Mouse (Mus musculus): ENCODE measurements around the gene Itgb7. TPM values are rescaled to one million over a fixed set of nuclear protein-coding genes. Genes with fewer than 3 reads are reported as not detected.
A peak's percentile ranks its signal among the peaks of the same experiment; 100 is the strongest.

The Itgb7 gene
- polyA plus RNA-seq, 1 experiment from 2014 or later, result 6.6 TPM

DNA sequence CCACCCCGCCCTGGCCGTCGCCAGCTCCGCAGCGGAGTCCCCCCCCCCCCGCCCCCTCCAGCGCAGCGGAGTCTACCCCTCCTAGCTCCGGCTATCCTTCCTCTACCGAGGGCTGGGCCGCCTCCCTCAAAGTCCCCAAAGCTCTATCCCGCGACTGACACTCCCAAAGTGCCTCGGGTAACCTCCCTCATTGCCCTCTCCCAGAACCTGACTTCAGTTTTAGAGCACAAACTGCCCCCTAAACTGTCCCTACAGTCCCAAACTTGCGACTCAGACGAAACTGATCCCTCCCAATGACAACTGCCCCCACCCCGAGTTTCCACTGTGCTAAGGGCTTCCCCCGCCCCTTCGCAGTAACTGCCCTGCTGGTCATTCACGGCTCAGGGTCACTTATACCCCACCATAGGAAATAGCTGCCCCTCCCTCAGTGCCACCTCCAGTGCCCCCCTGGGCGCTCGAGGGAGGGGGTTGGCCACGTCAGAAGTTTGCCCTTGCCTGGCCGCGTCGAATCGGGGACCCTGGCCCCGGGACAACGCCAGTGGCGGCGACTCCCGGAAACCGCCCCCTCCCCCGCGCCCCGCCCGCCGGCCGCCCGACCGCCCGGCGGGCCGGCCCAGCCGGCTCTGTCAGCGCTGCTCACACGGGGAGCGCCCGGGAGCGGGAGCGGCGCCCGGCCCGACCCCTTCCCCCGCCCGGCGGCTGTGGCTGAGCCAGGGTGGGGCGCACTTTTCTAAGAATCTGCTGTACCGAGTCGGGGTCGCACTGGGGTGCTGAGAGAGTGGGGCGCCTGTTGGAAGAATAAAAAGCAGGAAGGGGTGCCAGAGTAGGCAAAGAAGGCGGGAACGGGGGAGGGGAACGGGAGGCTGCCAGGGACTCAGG lies 15.7 kb upstream of the Itgb7 start:
- Histone ChIP-seq H3K4me1 (peaks cover 83% of the 10 kb centered on the region), H3K4me3 (peak overlapping the region; percentile 58), H3K9me3 (no peaks in the 10 kb centered on the region), H3K4me2 (peak overlapping the region; percentile 85), H3K27me3 (no peaks in the 10 kb centered on the region), H3K36me3 (peaks cover 25% of the 10 kb centered on the region), H3K27ac (peak overlapping the region; percentile 99), H3K9ac (peak overlapping the region; percentile 43)
- 0% methylated on average over 46 of the region's 65 CpGs for WGBS
- peak; percentile 44 for ATAC-seq (ENCODE audit: insufficient number of reproducible peaks, low FRiP score, low TSS enrichment, low read depth)

DNA sequence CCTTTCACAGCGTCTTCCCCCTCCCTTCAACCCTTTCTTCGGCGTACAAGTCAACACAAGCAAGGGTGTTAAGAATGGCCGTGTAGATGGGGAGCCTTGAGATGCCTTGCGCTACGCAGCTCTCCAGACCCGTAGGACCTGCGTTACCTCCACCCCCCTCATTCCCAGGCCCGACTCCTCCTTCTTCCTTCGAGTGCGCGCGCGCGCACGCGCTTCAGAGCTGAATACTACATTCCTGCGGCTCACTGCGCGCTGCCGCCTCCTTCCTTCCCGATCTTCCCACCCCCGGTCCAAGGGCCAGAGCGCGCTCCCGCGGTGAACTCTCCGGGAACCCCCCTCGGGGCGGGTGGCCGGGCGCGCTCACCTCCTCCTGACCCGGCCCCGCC lies 15.1 kb upstream of the Itgb7 start:
- H3K4me2 ChIP-seq, result peak overlapping the region; percentile 85
- H3K36me3 ChIP-seq, result peaks cover 20% of the 10 kb centered on the region
- H3K27ac ChIP-seq, result peak overlapping the region; percentile 99
- no peaks in the 10 kb centered on the region for H3K9me3 ChIP-seq
- WGBS, result 1% methylated on average over 30 of the region's 35 CpGs
- peaks cover 83% of the 10 kb centered on the region for H3K4me1 ChIP-seq
- H3K27me3 ChIP-seq, result no peaks in the 10 kb centered on the region
- H3K4me3 ChIP-seq, result peak overlapping the region; percentile 58
- peak overlapping the region; percentile 18; the same call in 1 of the 2 replicates for H3K9ac ChIP-seq
- ATAC-seq (ENCODE audit: insufficient number of reproducible peaks, low FRiP score, low TSS enrichment, low read depth), result peak; percentile 64

DNA sequence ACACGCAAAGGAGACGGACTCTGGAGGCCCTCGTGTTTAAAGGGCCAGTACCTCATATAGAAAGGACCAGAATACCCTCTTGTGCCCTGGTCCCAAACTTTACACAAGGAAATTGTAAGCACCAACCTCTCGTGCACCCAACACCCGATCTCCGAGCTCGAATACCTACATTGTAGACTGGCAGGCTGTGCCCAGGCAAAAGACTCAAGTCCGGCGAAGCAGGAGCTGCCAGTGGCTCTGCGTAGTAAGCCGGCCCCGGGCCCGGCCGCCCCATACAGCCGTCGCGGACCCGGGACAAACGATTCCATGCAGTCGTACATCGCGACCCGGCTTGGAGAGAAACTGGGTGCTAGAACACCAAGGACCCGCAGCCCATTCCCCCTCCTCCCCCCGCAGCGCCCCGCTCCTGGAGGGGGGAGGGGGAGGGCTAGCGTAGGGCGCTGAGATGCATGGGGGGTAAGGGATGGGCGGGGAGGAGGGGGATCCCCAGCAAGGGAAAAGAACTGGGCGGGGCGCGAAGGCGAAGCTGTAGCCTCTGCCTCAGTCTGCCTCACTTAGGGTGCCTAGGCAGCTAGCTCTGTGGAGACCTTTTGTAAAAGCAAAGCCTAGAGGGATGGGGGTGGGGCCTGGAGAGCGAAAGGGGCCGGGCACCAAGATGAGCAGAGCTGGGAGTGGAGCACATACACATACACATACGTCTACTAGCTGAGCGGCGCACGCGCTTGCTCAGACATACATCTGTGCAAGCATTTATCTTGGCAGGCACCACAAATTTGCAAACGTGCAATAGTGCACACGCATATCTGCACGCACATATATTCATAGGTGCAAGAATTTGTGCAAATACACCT lies 14.4 kb upstream of the Itgb7 start:
- Histone ChIP-seq H3K36me3 (peaks cover 19% of the 10 kb centered on the region), H3K4me2 (peak overlapping the region; percentile 85), H3K9me3 (no peaks in the 10 kb centered on the region), H3K4me1 (peaks cover 80% of the 10 kb centered on the region), H3K27me3 (no peaks in the 10 kb centered on the region), H3K27ac (peak overlapping the region; percentile 99), H3K9ac (peak overlapping the region; percentile 47), H3K4me3 (peak overlapping the region; percentile 58)
- WGBS, result under 1% methylated on average over 39 of the region's 44 CpGs
- peak; percentile 64 for ATAC-seq (ENCODE audit: insufficient number of reproducible peaks, low FRiP score, low TSS enrichment, low read depth)

DNA sequence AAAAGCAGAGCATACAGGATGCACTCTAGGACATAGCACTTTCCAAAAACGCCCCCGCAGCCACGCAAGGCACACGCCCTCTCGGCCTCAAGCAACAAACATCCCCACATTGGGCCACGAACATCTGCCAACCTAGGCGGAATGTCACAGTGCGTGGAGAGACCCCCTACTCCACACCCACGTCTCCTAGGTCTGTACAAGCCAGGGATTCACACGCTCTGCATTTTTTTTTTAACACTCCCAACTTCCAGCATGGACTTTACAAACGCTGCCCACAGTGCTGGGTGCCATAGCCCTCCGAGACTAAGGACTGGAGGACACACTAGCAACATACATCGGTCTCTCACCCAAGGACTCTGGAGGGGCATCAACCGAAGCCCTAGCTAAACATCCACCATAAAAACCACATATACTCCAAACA lies 13.7 kb upstream of the Itgb7 start:
- Histone ChIP-seq H3K4me1 (peaks cover 74% of the 10 kb centered on the region), H3K4me3 (peak overlapping the region; percentile 58), H3K36me3 (peaks cover 19% of the 10 kb centered on the region), H3K4me2 (peak overlapping the region; percentile 85), H3K27ac (peak overlapping the region; percentile 99), H3K9me3 (no peaks in the 10 kb centered on the region), H3K9ac (peak overlapping the region; percentile 47), H3K27me3 (no peaks in the 10 kb centered on the region)
- WGBS, result 3% methylated on average over 14 of the region's 14 CpGs
- ATAC-seq (ENCODE audit: insufficient number of reproducible peaks, low FRiP score, low TSS enrichment, low read depth), result no peak

DNA sequence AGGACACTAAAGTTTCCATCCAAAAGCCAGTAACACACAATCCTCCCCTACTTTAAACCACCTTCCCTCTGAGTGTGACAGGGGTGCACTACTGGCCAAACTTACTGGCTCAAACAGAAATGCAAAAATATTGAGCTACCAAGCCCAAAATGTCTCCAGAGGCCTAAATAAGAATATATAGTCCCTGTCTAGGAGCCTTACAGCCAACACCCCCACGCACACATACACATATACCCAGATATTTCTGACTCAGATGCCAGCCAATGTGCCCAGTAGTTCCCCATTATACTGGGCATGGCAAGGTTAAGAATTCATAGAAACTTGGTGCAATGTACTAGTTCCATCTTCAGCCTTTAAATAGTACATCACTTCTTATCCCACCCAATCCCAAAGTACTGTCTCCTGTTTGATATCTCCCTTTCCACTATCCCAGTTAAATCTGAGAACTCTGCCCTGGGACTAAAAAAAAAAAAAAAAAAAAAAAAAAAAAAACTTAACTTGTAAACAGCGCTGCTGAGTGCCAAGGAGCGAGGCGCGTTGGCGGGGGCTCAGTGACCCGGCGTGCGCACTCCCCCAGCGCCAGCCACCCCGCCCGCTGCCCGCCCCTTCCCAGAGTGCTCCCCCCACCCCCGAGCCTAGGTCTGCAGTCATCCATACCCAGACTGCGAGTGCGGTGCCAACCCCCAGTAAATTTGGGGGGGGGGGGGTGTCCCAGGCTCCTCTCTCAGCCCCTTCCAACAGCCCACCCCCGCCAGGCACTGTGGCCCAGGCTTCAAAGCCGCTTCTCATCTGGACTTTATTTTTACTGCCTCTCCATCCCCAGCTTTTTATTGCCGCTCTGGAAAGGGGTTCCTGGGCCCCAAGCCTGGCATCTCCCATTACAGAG lies 12.8 kb upstream of the Itgb7 start:
- H3K27me3 ChIP-seq, result no peaks in the 10 kb centered on the region
- H3K4me1 ChIP-seq, result peaks cover 67% of the 10 kb centered on the region
- peak overlapping the region; percentile 37 for H3K9ac ChIP-seq
- 2% methylated on average over 19 of the region's 19 CpGs for WGBS
- H3K36me3 ChIP-seq, result peaks cover 26% of the 10 kb centered on the region
- peak overlapping the region; percentile 99 for H3K27ac ChIP-seq
- H3K4me3 ChIP-seq, result peak overlapping the region; percentile 58
- peak overlapping the region; percentile 85 for H3K4me2 ChIP-seq
- no peak for ATAC-seq (ENCODE audit: insufficient number of reproducible peaks, low FRiP score, low TSS enrichment, low read depth)
- no peaks in the 10 kb centered on the region for H3K9me3 ChIP-seq

DNA sequence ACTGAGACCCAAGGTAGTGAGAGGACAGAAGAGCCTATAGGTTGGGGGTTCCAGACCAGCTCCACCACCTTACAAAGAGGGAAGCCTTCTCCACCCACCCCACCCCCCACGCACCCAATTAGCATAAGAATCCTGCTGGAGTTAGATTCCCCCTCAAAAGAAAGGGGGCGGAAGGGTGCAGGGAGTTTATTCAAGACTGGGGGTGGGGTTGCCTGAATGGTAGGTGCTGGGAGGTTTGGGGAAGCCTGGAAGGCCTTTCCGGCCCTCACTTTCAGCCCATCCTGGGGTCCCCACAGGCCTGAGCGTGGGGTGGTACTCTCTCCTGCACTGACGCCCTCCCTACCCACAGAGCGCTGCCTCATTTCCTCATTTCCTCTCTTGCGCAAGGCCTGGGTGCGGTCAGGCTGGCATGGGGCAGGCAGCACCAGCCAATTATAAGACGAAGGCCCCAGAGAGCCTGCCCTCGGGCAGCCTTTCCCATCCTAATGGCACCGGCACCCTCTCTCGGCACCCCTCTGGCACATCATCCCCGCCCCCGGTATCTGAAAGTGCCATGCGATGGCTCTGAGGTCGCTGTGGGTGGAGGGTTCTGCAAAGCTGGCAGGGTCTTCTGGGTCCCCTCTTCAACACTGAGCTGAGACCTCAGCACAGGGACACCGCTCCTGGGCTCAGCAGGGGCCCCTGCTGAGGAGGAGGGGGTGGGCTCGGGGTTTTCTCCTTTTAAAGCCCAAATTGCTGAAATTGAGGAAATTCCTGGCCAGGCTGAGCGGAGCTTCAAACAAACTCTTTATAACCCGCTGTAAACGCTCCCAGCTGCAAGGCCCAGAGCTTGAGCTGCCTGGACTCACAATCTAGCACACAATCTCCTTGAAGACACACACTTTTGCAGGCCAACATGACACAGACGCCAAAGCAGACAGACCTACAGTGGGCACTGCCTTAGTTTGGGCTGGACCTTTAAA lies 11.8 kb upstream of the Itgb7 start:
- Histone ChIP-seq H3K4me3 (peak overlapping the region; percentile 58), H3K36me3 (peaks cover 36% of the 10 kb centered on the region), H3K4me2 (peak overlapping the region; percentile 85), H3K27me3 (no peaks in the 10 kb centered on the region), H3K9ac (peak overlapping the region; percentile 37), H3K4me1 (peaks cover 57% of the 10 kb centered on the region), H3K27ac (peak overlapping the region; percentile 99), H3K9me3 (no peaks in the 10 kb centered on the region)
- ATAC-seq (ENCODE audit: insufficient number of reproducible peaks, low FRiP score, low TSS enrichment, low read depth), result no peak
- 6% methylated on average over 22 of the region's 22 CpGs for WGBS

DNA sequence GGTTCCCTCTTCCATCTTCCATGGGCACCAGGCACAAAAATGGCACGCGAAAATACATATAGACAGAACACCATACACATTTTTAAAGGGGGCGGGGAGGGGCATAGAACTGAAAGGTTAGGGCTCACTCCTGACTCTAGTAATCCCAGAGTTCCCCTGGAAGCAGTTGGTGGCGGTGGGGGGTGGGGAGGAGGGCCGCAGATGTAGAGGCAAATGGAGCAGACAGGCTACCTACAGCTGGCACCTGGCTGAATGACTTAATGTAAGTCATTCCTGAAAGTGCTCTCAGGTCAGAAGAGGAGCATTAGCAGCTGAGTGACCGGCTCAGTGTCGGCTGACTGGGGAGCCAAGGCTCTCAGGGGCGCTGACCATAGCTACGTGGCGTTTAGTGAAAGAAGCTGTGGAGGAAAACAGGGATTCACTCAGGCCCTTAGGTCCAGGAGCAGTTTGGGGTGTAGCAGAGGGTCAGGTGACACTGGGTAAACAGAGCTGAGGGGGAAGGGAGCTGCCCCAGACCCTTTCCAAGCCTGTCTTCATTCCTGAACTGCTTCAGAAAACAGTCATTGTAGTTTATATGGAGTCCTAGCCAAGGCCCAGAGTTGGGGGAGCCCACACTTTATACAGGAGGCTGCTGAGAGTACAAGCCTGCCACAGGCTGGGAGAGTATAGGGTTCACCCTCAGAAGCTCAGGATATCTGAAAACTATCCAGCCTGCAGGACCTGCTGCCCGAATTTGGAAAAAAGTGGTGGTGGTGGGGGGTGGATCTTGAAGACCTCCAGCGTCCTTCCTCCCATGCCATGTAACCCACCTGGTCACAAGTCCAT lies 10.9 kb upstream of the Itgb7 start:
- Histone ChIP-seq H3K9ac (no peak overlapping the region), H3K27ac (peak overlapping the region; percentile 99), H3K4me2 (peak overlapping the region; percentile 85), H3K4me1 (peaks cover 54% of the 10 kb centered on the region), H3K27me3 (no peaks in the 10 kb centered on the region), H3K36me3 (peaks cover 44% of the 10 kb centered on the region), H3K9me3 (no peaks in the 10 kb centered on the region), H3K4me3 (peak overlapping the region; percentile 58)
- WGBS, result 36% methylated on average over 12 of the region's 12 CpGs
- ATAC-seq (ENCODE audit: insufficient number of reproducible peaks, low FRiP score, low TSS enrichment, low read depth), result no peak

DNA sequence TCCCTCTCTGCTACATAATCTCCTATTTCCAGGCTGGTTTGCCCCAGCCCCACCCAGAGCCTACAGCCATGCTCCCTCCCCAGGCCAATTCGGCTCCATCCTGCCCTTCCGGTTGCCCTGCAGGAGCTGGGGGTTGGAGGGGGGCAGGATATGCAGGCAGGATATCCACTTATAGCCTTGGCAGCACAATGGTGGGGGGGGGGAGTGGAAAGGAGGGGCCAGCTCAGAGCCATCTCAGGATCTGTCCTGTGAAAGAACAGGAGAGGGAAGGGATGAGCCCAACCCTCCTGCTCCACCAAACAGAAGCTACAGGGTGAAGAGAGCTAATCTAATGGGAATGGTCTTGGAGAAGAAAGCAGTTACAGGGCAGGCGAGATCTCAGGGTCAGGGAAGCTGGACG lies 8.9 kb upstream of the Itgb7 start:
- H3K4me2 ChIP-seq, result no peak overlapping the region
- H3K27ac ChIP-seq, result peak overlapping the region; percentile 40; the same call in 1 of the 2 replicates
- no peak overlapping the region for H3K4me3 ChIP-seq
- no peak overlapping the region for H3K9ac ChIP-seq
- H3K4me1 ChIP-seq, result peaks cover 50% of the 10 kb centered on the region
- ATAC-seq (ENCODE audit: insufficient number of reproducible peaks, low FRiP score, low TSS enrichment, low read depth), result no peak
- peaks cover 60% of the 10 kb centered on the region for H3K36me3 ChIP-seq
- 71% methylated on average over 4 of the region's 4 CpGs for WGBS
- H3K27me3 ChIP-seq, result no peaks in the 10 kb centered on the region
- no peaks in the 10 kb centered on the region for H3K9me3 ChIP-seq

DNA sequence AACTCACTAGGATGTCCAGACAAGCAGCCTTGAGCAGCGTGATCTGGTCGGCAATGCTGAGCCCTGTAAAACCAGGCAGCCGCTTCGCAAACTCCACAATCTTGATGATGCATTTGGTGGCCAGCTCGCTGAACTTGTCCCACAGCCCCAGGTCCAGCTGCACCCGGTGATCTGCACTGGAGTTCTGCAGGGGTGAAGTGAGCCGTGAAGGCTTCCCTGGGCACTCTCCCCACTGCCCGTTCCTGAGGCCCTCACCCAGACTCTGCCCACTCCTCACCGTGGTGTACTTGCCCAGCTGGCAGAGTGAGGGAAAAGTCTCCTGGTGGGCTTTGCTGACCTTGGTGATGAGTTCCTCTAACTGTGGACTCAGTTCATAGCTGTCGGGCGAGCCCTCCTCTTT lies 8.1 kb upstream of the Itgb7 start:
- Histone ChIP-seq H3K4me1 (peaks cover 50% of the 10 kb centered on the region), H3K27me3 (no peaks in the 10 kb centered on the region), H3K9ac (no peak overlapping the region), H3K9me3 (no peaks in the 10 kb centered on the region), H3K27ac (0 out of 2 replicates have a peak overlapping the region, but pooled peaks have one; percentile 43), H3K4me2 (no peak overlapping the region), H3K36me3 (peaks cover 68% of the 10 kb centered on the region), H3K4me3 (no peak overlapping the region)
- 73% methylated on average over 11 of the region's 11 CpGs for WGBS
- ATAC-seq (ENCODE audit: insufficient number of reproducible peaks, low FRiP score, low TSS enrichment, low read depth), result no peak

DNA sequence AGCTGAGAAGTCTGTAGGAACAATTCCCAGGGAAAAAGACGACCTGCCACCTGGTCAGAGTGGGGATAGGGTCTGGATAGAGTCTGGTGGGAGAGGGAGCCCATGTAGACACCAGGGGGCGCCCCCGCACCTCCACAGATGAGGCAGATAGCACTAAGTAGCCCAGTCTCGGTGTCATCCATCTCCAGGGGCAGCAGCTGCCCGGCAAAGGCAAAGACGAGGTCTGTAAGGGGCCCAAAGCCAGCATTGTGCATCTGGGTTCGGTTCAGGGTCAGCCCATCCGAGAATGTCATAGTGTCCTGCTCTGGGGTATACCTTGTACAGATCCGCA lies 7.5 kb upstream of the Itgb7 start:
- Histone ChIP-seq H3K4me1 (peaks cover 51% of the 10 kb centered on the region), H3K9me3 (no peaks in the 10 kb centered on the region), H3K27ac (0 out of 2 replicates have a peak overlapping the region, but pooled peaks have one; percentile 43), H3K36me3 (peaks cover 74% of the 10 kb centered on the region), H3K4me2 (no peak overlapping the region), H3K4me3 (no peak overlapping the region), H3K9ac (no peak overlapping the region), H3K27me3 (no peaks in the 10 kb centered on the region)
- 17% methylated on average over 9 of the region's 9 CpGs for WGBS
- no peak for ATAC-seq (ENCODE audit: insufficient number of reproducible peaks, low FRiP score, low TSS enrichment, low read depth)

Measured in limb, embryonic 15.5 days (tissue).